Mouse (Mus musculus) left cerebral cortex, postnatal 4 days (tissue): ENCODE measurements around the gene Lipt1. TPM values are rescaled to one million over a fixed set of nuclear protein-coding genes. Genes with fewer than 3 reads are reported as not detected.
A peak's percentile ranks its signal among the peaks of the same experiment; 100 is the strongest.

Experiments used
- DNase-seq: peaks from one replicate; pipeline ENCODE4 v3.0.0-alpha.2; 2022
- intact Hi-C: fragments of 180-260 bp; cut with DNase I; formaldehyde crosslinking; loops from one replicate; pipeline ENCODE4 v1.15.1; 2025
- total RNA-seq, 2 experiments: library from RNA; stranded (reverse); gene quantifications; 2 replicates each; pipeline ENCODE4 v1.2.3; 2021

The Lipt1 gene
- total RNA-seq, result 1 to 10 TPM; 7.8 to 9.3 TPM

DNA sequence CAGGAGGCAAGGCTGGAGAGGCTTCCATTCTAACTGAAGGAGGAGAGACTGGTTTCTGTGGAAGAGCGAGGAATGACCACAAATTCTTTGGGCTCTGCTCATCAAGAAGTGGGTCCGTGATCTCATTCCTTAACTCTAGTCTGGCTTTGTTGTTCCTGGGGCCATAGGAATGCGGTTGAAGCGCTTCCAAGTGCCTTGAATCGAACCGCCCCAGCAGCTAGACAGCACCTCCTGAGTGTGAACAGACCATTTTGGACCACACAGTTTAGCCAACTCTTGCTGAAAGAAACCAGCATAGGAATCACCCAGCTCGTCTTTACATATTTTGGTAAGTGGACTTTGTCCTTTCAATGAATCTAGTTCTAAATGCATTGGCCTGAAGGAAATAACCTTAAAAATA is at the start of gene Lipt1:
Lipt1 (plus strand) TSS at position 35 of the 400 bp plus-strand sequence.
- no peak for DNase-seq
- intact Hi-C loops, result no loop called here

DNA sequence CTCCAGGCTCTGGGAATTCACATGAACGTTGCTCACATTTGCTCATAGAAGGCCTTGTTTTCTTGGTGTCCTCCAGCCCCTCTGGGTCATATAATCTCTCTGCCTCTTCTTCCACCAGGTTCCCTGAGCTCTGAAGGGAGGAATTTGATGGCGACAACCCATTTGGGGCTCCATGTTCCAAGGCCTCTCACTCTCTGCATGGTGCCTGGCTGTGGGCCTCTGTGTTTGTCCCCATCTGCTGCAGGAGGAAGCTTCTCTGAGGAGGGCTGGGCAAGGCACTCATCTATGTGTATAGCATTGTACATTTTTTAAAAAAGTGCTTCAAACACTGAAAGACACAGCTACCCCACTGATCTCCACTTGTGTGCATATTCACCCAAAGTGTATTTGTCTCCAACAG is 39.9 kb upstream of the Lipt1 start:
- intact Hi-C loops, result no loop called here
- peak; percentile 45 for DNase-seq

DNA sequence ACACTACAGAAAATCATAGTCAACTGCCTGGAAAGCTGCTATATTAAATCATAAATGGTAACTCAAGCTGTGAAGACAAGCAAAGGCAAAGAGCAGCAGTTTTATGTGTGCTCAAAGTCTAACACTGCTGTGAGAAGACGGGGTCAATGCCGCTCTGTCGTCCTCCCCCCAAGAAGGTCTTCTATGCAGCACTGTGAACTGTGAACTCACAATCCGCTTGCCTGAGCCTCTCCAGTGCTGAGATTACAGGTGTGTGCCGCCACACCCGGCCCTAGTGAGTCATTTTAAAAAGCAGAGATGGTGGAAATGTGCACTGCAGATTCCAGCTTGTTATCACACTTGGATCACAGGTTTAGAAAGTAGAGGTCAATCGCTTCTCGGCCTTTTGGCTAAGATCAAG is 24.7 kb upstream of the Lipt1 start:
- intact Hi-C loops, result no loop called here
- DNase-seq, result no peak

DNA sequence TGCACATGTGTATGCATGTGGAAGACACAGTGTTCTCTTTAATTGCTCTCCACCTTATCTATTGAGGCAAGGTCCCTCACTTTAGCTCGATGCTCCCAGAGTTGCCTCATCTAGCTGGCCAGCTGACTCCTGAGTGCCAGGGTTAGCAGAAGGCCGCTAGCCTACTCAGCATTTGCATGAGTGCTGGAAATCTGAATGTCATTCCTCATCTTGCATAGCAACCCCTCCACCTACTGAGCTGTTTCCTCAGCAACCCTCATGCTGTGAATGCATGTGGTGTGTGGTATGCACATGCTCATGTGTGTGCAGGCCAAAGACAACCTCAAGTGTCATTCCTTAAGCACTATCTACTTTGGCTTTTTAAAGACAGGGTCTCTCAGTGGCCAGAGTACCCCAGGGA is 20.8 kb upstream of the Lipt1 start:
- intact Hi-C loops, result no loop called here
- DNase-seq, result no peak

DNA sequence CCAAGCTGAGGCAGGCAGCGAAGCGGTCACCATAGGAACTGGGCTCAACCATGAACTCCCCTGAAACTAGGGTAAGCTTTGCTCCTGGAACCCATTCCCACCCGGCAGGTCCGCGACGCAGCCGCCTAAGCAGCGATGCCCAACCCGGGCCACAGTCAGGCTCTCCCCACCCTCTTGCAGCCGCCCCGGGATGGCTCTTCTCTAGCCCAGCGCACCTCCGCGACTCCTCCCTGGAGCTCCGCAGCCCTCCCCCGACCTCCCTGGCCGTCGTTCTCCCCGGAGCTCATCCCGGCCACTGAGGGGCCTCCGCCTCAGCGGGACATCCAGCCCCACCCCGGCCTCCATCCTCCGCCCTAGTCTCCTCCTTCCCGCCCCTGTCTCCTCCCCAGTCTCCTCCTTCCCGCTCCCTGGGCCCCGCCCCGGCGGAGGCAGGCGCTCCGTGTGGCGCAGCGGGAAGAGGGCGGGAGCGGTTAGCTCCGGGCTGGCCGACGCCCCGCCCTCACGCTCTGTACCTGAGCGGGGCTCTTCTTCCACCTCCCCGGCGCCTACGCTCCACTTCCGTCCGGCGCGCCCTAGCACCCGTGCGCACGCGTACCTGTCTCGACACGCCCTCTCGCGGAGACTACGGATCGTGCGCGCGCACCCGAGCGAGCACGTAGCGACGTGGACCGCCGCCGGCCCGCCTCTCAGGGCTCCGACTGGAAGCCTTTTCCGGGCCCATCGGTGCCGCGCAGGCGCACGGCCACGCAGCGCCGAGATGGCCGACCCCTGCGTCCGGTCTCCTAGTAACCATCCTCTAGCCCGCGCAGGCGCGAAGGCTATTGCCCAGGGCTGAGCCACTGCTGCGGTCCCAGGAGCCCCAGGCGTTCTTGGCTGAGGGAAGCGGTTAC is 6.8 kb upstream of the Lipt1 start:
- DNase-seq, result peak; percentile 99
- intact Hi-C loops, result loop anchor here (10.0 kb wide), 1 partner anchor 140 kb away; the partner anchor contains the start of gene 2010300C02Rik

DNA sequence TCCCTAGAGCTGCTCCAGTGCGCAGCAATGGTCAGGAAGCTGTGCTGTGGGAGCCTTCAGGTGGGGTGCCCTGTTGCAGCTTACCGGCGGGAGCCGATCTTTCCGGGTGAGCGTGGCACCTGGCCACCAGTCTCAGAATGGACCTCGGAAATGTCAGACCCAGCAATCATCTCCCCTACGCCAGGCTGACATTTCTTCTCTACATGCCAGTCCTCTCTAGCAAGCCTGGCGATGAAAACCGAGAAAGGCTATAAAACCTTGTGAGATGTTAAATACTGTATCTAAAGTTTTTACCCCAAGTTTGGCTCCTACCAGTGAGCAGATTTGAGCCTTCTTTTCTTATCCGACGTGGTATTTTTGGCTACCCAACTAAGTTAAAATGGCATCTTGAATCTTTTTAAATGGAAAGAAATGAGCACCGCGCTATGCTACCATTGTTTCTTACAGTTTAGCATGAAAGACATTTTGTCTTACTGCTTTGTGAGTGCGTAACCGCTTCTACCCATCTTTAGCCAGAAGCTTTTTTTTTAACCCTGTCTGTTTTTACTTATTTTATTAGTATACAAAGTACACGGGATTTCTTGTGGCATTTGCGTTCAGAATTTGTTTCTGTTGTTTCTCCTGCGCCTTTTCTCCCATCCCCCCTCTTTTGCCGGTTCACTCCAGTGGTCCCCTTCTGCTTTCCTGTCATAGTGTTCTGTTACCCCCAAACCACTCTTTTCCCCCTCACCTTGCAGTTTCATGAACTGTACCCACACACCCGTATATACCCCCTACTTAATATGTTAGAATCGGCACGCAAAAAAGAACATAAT is 5.9 kb upstream of the Lipt1 start:
- DNase-seq, result no peak
- intact Hi-C loops, result loop anchor here (10.0 kb wide), 1 partner anchor 141 kb away; the partner anchor contains the start of gene 2010300C02Rik

DNA sequence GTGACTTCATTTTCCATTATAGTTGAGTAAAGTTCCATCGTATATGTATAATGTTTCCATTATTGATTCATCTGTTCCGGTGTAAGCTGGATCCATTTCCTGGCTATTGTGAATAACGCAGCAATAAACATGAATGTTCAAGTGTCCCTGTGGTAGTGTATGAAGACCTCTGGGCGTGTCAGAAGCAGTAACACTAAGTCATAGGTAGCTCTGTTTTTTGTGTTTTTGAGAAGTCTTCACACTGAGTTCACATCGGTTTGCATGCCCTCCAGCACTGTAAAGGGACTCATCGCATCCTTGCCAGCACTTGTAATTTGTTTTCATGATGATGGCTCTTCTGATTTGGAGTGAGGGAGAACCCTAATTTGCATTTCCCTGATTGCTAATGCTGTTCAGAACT is 5.3 kb upstream of the Lipt1 start, which contains the start of gene Tsga10:
Tsga10 (minus strand) TSS at position 144 of the 400 bp plus-strand sequence.
- no peak for DNase-seq
- intact Hi-C loops, result loop anchor here (10.0 kb wide), 1 partner anchor 141 kb away; the partner anchor contains the start of gene 2010300C02Rik

DNA sequence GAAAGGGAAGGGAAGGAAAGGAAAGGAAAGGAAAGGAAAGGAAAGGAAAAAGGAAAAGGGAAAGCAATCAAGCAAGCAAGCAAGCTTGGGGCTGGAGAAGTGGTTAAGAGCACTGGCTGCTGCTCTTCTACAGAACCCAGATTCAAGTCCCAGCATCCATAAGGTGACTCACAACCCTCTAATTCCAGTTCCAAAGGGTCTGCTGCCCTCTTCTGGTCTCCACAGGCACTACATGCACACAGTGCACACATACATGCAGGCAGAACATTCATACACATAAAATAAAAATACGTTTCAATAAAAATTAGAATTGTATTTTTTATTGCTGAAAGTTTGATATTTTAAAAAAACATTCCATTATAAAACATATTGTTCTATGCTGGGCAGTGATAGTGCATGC is 4.5 kb upstream of the Lipt1 start:
- intact Hi-C loops, result loop anchor here (10.0 kb wide), 1 partner anchor 142 kb away; the partner anchor contains the start of gene 2010300C02Rik
- DNase-seq, result peak; percentile 43

DNA sequence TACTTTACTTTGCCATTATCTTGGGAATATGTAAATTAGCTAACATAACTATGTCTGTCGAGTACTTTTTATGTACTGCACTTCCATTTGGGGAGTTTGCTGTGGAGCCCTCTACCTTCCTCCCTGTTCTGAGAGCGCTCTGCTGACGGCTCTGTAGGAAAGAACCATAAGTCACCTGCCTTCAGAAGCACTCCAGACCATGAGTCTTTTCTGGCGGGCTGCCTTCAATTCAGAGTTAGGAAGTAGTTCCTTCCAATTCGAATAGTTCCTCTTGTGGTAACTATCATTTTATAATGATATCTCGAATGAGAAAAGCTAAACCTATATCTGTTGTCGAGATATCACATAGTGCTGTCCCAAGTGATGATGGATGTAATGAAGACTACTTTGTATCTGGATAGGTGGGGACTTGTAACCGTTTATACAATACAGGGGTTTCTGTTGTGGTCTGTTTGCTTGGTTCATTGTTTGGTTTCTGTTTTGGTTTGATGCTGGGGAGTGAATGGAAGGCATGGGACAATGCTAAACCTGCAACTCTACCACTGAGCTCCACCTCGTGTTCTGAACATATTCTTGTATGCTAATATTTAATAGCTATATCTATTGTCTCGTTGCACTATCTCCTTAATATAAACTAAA is 3.7 kb upstream of the Lipt1 start:
- no peak for DNase-seq
- intact Hi-C loops, result loop anchor here (10.0 kb wide), 1 partner anchor 143 kb away; the partner anchor contains the start of gene 2010300C02Rik

DNA sequence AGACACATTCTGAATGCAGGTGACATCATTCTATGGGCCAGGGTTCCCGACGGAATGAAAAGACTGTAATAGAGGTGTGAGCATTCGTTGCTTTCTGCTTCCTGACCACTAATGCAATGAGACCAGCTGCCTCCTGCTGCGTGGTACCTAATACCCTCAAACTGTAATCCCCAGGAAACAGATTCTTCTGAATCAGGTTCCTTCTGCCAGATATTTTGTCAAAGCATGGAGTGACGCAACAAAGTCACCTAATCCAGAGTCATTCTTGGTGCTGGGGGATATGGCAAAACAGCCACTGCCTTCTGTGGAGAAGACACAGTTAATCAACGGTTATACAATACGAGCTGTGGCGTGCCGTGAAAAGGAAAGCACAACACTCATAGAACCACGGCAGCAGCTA is 2.9 kb upstream of the Lipt1 start:
- DNase-seq, result no peak
- intact Hi-C loops, result loop anchor here (10.0 kb wide), 1 partner anchor 144 kb away; the partner anchor contains the start of gene 2010300C02Rik

DNA sequence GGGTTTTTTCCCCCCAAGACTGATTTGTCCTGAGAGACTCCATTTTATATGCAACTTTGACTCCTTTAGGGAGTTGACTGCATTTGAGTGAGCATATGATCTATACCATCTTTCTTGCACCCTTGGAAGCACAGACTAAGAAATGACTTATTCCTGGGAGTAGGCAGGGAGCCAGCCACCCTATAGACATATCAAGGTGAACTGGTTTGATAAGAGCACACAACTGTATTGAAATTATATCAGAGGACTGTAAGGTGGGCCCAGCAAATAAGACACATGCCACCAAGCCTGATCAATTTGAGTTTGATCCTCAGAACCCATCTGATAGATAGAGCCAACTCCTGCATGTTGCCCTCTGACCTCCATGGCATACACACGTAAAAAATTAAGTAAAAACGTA is 2.2 kb upstream of the Lipt1 start:
- no peak for DNase-seq
- intact Hi-C loops, result loop anchor here (10.0 kb wide), 1 partner anchor 145 kb away; the partner anchor contains the start of gene 2010300C02Rik

DNA sequence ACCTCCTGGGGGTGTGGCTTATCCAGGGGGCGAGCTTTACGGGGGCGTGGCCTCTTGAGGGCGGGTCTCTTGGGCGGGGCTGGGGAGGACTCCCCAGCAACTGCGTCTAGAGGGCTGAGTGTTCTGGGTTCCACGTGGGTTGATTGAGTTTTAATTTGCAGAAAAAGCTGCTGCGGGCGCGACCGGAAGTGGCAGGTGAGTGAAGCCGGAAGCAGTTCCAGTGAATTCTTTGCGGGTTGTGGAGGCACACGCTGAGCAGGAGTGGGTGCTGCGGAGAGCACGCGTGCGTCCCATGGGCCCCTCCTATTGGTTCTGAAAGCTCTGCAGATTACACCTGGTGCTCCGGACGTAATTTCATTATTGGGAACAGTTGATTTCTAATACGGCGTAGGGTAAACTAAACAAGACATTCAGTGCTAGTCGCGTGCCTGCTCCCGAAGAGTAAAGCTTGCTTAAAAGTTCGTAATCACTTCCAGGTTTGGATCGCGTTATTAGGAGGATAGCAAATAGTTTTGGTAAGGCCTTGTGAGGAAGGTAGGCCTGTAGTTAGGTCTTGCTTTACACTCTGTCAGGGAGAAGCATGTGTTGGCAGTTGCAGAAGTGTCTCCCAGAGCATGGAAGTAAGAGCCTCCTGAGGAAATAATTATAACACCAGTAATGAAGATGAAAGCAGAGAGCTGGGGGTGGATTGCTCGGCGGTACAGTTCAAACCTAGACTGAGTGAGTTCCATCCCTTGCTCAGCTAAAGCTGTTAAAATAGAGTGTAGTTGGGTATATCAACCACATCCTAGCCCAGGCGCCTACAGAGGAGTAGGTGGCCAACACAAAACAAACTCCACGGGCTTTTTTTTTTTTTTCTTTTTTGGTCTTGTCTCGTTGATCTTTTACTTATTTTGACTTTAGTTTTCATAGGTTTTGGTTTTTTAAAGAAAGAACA is 861 bp downstream of the Lipt1 start:
- peak; percentile 82 for DNase-seq
- intact Hi-C loops, result no loop called here

DNA sequence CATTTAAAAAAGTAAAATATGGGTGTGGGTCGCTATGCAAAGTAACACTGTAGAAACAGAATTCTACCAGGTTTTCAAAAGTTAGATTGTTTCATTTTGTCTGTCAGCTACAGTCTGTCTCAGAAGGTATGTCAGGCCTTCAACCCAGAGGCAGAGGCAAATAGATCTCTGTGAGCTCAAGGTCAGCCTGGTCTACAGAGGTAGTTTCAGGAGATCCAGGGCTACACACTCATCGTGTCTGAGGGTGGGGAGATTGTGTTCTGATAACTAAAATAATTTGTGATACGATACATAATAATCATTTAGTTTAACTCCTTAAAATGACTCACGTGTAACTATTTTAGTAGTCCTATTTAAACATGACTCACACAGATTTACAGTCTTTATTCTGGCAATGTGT is 1.6 kb downstream of the Lipt1 start:
- intact Hi-C loops, result no loop called here
- no peak for DNase-seq

DNA sequence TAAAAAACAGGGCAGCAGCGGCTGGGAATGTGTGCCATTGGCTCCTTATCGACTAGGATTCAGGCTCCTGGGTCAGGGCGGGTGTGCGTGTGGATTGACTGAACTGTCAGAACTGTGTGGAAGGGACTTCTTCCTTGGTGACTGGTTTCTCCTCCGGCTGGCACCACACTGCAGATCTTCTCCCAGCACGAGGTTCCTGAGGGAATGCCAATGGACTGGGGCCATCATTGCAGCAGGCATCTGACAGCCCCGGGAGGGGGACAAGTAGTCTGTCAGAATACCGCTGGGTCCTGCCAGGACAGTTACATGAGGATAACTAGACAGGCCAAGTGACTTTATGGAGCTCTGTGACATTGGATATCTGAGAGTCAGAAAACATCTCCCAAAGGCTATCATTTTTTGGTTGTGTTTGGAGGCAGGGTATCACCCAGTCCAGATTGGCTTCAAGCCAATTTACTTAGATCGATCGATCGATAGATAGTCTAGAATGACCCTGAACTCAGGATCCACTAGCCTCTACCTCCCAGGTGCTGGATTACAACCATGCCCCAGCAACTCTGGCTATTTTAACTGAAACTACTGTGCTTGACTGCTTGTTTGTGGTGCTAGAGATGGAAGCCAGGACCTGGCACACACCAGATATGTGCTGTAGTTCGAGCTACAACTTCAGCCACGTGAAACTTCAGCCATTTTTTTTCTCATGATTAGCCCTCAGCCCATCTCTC is 6.4 kb downstream of the Lipt1 start:
- intact Hi-C loops, result no loop called here
- no peak for DNase-seq

DNA sequence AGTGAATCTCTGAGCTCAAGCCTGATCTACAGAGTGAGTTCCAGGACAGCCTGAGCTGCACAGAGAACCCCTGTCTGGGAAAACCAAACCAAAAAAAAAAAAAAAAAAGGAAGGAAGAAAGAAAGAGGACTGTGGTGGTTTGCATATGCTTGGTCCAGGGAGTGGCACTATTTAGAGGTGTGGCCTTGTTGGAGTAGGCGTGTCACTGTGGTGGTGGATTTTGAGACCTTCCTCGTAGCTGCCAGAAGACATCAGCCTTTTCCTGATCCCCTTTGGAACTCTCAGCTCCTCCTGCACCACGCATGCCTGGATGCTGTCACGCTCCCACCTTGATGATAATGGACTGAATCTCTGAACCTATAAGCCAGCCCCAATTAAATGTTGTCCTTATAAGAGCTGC is 11.9 kb downstream of the Lipt1 start:
- intact Hi-C loops, result no loop called here
- DNase-seq, result no peak

DNA sequence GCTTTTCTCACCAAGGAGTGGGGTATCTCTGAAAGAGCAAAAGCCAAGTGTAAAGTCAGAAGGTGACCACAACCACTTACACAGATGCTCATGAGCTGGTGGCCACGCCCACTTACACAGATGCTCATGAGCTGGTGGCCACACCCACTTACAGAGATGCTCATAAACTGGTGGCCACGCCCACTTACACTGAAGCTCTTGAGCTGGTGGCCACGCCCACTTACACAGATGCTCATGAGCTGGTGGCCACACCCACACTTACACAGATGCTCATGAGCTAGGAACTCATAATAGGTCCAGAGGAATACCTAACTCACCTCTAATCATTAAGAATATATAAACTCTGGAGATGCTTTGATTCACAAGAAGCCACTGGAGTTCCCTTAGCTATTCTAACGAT is 12.9 kb downstream of the Lipt1 start:
- intact Hi-C loops, result no loop called here
- no peak for DNase-seq

DNA sequence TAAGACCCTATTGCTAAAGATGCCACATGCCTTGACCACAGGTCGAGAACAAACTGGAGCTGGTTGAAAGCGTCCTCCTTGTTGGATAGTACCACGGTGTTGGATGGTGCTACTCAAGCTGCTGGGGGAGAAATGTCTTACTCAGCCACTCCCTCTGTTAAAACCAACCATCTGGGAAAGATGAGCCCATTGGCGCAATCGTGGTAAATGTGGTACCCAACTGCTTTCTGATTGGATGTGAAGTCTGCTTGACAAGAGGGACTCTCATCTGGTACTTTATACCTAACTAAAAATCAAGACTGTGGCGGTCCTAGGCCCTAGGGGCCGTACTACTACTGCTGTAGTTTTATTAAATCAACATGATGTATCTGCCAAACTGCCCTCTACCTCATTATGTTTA is 17.7 kb downstream of the Lipt1 start:
- intact Hi-C loops, result no loop called here
- DNase-seq, result no peak

DNA sequence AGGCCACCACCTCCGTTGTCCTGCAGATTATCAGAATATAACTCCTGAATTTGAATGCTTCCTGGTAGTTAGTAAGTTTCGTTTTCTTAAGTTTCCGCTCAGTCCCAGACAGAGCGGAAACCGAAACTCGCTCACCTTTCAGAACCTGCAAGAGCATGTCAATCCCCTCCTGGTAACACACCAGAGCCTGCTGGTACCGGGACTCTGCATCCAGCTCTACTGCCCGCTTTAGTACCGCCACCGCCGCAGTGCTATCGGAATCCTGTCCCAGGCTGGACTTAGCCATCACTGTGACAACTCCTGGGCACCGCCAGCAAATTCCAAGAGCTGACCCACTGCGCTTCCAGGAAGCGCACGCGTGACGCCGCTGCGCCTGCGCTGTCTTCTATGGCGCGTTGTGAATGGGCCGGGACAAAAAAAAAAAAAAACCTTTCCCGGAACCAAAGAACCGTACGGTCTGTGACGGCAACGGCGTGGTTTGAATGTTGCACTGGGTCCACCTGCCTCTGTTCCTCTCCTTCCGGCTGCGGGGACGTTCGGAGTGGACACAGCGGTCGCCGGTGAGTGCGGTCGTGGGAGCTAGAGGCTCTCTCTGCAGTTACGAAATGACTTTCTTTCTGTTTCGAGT is 18.6 kb downstream of the Lipt1 start, which contains the start of the genes Mitd1 and Mrpl30:
Mitd1 (minus strand) TSS at position 387 of the 628 bp plus-strand sequence.
Mrpl30 (plus strand) TSS at position 453 of the 628 bp plus-strand sequence.
- DNase-seq, result peak; percentile 85
- intact Hi-C loops, result loop anchor here (5.0 kb wide), 1 partner anchor 107 kb away; the partner anchor contains the start of genes Eif5b and Txndc9
